Mouse (Mus musculus) retina, adult 2 months (tissue): ENCODE measurements around the gene Nans.

Source experiments
- DNase-seq: peaks from one replicate; pipeline ENCODE4 v3.0.0-alpha.2; 2012; ENCODE audit warnings: low read depth, low spot score

The Nans gene

GRCm38 (mm10) chr4:46532511-46532910 is 43.5 kb downstream of the Nans start:
- no peak for DNase-seq

GRCm38 (mm10) chr4:46532926-46533325 is 43.9 kb downstream of the Nans start:
- no peak for DNase-seq

GRCm38 (mm10) chr4:46533934-46534720 is 45.1 kb downstream of the Nans start:
- DNase-seq: no peak

- DNase-seq: no peak
These were observed 46.2 kb downstream of the Nans start for GRCm38 (mm10) chr4:46535094-46535830.

GRCm38 (mm10) chr4:46535840-46536361 is 46.9 kb downstream of the Nans start, which contains the start of gene Trim14:
Gene Trim14 (minus strand): TSS chr4:46536141.
- DNase-seq: no peak

- no peak for DNase-seq
These were observed 50.1 kb downstream of the Nans start for GRCm38 (mm10) chr4:46539167-46539566.

GRCm38 (mm10) chr4:46541707-46542106 is 52.7 kb downstream of the Nans start:
- DNase-seq: no peak

- no peak for DNase-seq
These were observed 54.5 kb downstream of the Nans start for GRCm38 (mm10) chr4:46543366-46544050.

- DNase-seq: no peak
These were observed 55.3 kb downstream of the Nans start for GRCm38 (mm10) chr4:46544313-46544712.

- DNase-seq: no peak
These were observed 56.5 kb downstream of the Nans start for GRCm38 (mm10) chr4:46545498-46545897.

- no peak for DNase-seq
These were observed 57.7 kb downstream of the Nans start for GRCm38 (mm10) chr4:46546709-46547108.

- no peak for DNase-seq
These were observed 60.9 kb downstream of the Nans start for GRCm38 (mm10) chr4:46549979-46550378.

- no peak for DNase-seq
These were observed 61.4 kb downstream of the Nans start for GRCm38 (mm10) chr4:46550406-46550805.
